Mouse (Mus musculus): ENCODE data around the gene Tshr. TPM values are rescaled to one million over a fixed set of nuclear protein-coding genes. Genes with fewer than 3 reads are reported as not detected.
"Not testable (repeated sequence)": the region's sequence is repeated elsewhere in the genome, so short reads cannot be mapped to it uniquely, and the experiment has no call there.

Gene Tshr
- total RNA-seq, 1 experiment from 2014 or later, result not detected

DNA sequence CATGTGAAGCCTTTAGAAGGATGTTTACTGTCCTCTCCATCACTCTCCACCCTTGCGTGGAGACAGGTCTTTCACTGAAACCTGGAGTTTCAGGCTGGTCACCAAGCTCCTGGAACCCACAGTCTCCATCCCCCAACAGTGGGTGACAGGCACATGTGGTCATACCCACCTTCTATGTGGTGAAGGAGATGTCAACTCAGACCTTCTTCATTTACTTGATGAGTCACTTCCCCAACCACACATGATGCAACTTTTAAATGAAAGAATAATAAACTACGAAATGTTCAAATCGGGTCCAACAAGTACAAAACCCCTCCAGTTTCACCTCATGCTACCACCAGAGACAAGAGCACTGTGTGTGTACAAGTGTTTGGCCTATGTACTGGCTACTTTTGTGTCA is 200.8 kb downstream of the Tshr start:
- peak; percentile 27 for ATAC-seq (replicated peaks; ENCODE audit: low read depth, poor library complexity, severe bottlenecking)

DNA sequence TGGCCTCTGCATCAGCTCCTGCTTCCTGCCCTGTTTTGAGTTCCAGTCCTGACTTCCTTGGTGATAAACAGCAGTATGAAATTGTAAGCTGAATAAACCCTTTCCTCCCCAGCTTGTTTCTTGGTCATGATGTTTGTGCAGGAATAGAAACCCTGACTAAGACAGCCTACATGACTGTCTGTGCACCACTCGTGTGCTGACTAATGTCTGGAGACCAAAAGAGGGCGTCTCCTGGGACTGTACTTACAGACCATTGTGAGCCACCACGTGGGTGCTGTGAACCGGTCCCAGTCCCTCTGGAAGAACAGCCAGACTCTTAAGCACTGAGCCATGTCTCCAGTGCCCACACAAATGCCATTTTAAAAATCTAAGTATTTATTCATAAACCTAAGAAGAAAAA is 201.5 kb downstream of the Tshr start:
- not testable (repeated sequence) for ATAC-seq (replicated peaks; ENCODE audit: low read depth, poor library complexity, severe bottlenecking)

DNA sequence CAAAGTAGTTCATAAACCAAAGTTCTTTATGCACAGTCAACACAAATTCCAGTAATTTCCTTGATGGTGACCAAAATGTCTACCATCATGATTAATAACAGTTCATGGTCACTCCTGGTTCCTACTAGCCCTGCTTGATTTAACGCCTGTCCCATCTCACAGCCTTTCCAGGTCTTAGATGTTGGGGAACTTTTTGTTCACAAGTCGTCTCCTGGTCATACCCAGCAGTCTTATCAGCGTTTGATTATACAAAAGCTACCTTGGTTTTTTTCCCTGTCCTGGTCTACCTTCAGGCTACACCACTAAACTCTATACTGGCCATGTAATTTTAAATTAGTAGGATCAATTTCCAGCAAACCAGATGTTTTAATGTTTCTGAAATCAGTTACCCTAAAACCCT is 202.7 kb downstream of the Tshr start:
- ATAC-seq (replicated peaks; ENCODE audit: low read depth, poor library complexity, severe bottlenecking), result no peak

DNA sequence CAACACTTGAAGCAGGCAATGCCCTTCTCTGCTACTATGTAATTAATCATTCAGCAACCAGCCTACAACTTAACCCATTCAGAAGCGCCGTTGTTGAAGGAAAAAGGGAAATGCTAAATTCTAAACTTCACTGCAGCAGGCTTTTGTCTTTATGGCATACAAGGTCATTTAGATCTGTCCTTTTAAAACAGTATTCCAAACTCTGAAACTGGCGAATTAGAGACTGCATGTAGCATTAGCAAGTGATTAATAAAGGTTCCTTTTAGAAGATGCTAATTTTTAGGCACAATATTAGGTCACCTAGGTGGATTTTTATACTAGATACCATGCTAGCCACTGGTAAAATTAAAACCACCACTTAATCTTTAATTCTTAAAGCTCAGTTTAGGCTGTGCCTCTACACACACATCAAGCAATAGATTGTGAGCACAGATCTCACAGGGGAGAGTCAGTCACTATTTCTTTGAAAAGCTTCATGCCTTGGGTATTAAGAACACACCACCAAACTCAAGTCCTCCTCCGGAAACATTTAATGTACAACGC is 203.2 kb downstream of the Tshr start:
- no peak for ATAC-seq (replicated peaks; ENCODE audit: low read depth, poor library complexity, severe bottlenecking)

DNA sequence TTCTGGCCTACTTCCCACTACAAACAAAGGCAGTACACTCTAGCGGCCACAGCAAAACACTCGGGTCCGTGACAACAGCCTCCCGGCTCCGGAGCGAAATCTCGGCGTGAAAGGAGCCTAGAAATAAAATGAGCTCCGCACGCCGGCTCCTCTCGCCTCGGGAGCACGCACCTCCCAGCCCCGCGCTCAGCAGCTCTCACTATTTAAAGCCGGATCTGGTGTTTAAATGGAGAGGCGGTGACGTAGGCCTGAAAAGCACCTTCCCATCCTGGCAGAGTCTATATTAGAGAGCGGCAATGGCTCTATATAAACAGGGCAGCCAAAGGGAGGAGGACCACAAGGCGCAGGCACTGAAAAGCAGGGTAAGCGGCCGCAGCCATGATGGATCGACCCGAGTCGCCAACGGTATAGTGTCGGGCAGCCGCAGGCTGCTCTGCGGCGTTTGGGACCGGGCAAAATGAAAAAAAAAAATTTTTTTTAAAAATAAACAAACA is 203.9 kb downstream of the Tshr start:
- ATAC-seq (replicated peaks; ENCODE audit: low read depth, poor library complexity, severe bottlenecking), result peak; percentile 60

DNA sequence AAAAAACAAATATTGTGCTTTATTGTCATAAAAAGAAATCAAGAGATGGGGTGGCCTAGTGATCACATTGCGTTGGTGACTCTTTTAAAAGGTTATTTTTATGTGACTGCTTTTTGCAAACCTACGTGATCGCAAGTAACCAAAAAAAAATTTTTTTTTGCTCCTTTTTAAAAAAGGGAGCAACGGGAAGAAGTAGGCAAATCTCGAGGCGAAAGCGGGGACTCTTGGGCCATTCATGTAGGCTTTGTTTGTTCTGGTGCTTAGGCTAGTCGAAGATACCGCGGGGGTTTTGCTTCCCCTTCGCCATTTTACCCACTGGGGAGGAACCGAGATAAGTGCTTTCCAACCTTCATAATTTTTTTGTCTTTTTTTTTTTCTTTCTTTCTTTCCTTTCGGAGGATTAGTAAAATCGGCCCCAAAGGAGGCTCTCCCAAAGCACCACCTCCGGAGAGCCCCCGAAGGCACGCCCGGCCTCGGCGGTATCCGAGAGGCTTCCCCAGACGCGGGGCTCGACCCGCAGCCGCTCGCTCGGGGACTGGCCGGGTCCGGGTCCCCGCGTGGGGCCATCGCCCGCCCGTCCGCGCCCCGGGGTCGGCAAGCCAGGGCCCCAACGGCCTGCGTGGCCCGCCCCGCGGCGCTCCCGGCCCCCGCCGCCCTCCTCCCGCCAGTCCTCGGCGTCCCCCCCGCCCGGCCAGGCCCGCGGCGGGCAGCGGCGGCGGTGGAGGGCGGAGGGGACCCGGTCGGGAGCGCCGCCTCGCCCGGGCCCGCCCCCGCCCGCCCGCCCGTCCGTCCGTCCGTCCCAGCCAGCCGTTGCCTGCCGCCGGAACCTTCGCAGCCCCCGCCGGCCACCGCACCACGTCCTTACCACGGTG is 204.5 kb downstream of the Tshr start:
- ATAC-seq (replicated peaks; ENCODE audit: low read depth, poor library complexity, severe bottlenecking), result no peak

DNA sequence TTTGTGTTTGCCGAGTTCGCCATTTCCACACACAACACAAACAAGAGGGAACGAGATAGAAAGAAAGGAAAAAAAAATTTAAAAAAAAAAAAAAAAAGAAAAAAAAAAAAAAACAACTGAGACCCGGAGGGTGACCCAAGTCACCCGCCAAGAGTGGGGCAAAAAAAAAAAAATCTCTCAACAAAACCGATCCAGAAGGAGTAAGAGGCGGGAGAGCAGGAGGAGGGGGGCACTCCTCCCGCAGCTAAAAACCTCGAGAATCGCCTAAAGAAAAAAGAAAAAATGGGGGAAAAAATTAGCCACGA is 205.1 kb downstream of the Tshr start:
- no peak for ATAC-seq (replicated peaks; ENCODE audit: low read depth, poor library complexity, severe bottlenecking)

DNA sequence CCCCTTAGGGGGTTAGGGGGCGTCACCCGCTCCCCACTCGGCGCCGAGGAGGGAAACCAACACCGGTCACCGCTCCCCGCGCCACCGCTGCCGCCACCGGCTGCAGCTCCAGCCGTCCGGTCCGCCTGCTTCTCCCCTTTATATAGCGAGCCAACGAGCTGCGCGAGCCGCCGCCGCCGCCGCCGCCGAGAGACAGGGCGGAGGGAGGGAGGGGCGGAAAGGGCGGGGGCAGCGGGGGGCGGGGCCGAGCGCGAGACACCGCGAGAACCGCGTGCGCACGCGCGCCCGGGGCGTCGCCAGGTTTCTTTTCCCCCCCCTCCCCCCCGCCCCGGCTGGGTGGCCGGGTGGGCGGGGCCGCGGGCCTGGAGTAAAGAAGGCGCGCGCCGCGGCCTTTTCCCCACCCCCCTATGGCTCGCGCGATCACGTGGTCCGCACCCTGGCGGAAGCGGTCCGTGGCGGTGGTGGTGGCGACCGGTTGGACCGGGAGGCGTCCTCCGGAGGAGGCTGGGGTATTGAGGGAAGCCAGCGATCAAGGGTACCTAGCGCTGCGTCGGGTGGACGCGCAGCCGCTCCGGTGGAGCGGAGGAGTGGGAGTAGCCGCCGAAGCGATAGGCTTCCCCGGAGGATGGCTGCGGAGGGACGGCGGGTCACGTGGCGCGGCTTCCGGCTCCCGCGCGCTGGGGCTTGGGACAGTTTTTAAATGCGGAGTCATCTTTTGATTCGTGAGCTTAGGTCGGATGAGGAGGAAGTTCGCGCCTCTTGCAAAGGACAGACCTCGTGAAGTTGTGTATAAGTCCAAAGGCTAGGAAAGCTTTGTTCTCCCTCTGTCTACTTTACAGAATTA is 205.7 kb downstream of the Tshr start, which contains the start of gene Gtf2a1:
Gtf2a1 (minus strand) TSS at position 641 of the 844 bp plus-strand sequence.
- ATAC-seq (replicated peaks; ENCODE audit: low read depth, poor library complexity, severe bottlenecking), result peak; percentile 61

DNA sequence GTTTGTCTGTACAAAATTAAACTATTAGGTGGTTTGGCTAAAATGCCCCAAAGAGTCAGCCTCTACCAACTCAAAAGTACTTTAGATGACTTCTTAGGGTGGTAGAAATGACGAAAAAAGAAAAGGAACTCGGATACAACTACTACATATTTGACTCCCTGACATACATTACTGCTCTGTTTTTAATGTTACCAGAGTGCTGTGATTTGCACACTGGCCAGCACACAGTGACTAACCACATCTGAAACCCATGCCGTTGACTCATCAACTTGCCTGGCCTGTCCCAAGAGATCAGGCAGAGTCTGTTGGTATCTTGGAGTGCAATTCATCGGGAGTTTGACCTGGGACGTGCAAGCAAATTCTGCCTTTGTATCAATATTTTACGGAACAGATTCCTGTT is 206.4 kb downstream of the Tshr start:
- ATAC-seq (replicated peaks; ENCODE audit: low read depth, poor library complexity, severe bottlenecking), result no peak

DNA sequence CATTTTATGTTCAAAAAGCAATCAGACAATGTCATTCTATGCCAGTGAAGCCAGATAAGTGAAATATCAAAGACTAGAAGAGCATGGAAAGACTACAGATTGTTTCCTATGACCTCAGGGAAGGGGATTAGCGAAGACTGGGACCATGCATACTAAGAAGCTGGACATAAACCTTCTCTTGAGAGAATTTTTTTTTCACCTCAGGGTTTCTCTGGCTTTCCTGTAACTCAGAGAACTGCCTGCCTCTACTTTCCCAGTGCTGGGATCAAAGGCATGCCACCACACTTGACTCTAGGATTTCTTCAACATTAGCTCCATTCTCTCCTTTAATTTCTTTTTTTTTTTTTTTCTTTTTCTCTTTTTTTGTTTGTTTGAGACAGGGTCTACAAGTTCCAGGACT is 206.8 kb downstream of the Tshr start:
- ATAC-seq (replicated peaks; ENCODE audit: low read depth, poor library complexity, severe bottlenecking), result no peak

DNA sequence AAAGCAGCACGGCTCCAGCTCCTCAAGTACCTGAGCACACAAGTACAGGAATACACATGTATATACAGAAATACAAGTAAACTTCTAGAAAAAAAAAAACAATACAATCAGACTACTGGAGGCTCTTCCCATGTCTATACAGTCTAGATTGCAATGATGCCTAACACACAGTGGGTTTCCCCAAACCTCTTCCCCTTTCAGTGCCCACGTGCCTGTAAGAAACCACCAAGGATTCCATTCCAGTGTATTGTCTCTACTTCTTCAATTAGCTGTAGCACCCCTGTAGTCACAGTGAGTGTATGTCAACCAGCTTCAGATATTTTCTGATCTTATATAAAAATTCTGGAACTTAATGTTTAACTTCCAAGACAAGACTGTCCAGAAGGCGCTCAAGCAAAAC is 207.8 kb downstream of the Tshr start:
- ATAC-seq (replicated peaks; ENCODE audit: low read depth, poor library complexity, severe bottlenecking), result peak; percentile 31

Other genes starting within 250 kb of the Tshr start
- 63.7 and 75.1 TPM in 2 replicates for gene Cep128, start 154 bp upstream of the Tshr start, total RNA-seq (2017)
- gene Gtf2a1, start 205.9 kb downstream of the Tshr start, total RNA-seq (2017), result 35.4 and 44.0 TPM in 2 replicates